Mouse (Mus musculus) urinary bladder, postnatal 4 days (tissue): Measurements from ENCODE around the gene Gm42878.

Experiments
- DNase-seq, 2 experiments: peaks; one replicate each; pipeline ENCODE4 v3.0.0; 2021 to 2022; ENCODE audit warnings: low spot score in 2 of 2

Gene Gm42878

DNA sequence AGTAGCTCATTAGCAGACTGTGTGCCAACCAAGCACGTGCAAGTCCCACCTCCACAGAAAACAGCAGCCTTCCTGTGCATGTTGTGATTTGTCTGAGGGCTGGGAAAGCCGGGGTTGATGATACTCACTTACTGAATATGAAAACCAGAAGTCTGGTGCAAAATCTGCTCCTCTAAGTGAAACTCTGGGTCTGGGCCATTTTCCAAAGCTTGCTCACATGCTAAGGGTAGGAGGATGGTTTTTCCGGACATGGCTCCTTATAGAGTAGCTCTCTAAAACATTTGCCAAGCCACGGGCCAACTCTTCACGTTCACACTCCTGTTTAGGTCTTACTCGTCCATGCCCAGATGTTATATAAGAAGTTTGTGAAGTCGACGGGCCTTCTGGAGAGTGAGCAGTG lies 52.0 kb downstream of the Gm42878 start:
- DNase-seq, result no peak

- no peak for DNase-seq
Measured at GRCm38 (mm10) chr5:121484801-121485200, 60.5 kb downstream of the Gm42878 start.

GRCm38 (mm10) chr5:121477680-121478079 lies 67.6 kb downstream of the Gm42878 start:
- no peak for DNase-seq

GRCm38 (mm10) chr5:121476040-121476439 lies 69.2 kb downstream of the Gm42878 start:
- DNase-seq, result no peak

- DNase-seq, result no peak
Measured at GRCm38 (mm10) chr5:121474610-121475009, 70.7 kb downstream of the Gm42878 start.

DNA sequence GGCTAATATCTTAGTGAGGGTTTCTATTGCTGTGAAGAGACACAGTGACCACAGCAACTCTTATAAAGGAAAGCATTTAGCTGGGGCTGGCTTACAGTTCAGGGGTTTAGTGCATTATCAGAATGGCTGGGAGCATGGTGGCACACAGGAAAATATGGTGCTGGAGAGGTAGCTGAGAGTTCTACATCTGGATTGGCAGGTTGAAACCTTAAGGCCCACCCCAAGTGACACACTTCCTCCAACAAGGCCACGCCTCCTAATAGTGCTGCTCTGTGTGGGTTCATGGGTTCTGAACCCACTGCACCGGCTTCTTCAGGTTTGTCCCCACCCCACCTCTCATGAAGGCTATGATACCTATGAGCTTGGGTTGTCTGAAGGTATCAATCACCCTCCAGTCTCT lies 72.9 kb downstream of the Gm42878 start:
- no peak for DNase-seq

GRCm38 (mm10) chr5:121469566-121469965 lies 75.7 kb downstream of the Gm42878 start:
- DNase-seq, result no peak
